Mouse (Mus musculus) CD8-positive naive resting alpha-beta T cell, adult 2 months (primary cell): ENCODE measurements around the gene 2310030G06Rik.
A peak's percentile ranks its signal among the peaks of the same experiment; 100 is the strongest.

Experiments used
- DNase-seq, 2 experiments: peaks; one replicate each; pipeline ENCODE4 v3.0.0; 2022; ENCODE audit warnings: low read depth in 2 of 2, low spot score in 2 of 2

The 2310030G06Rik gene

DNA sequence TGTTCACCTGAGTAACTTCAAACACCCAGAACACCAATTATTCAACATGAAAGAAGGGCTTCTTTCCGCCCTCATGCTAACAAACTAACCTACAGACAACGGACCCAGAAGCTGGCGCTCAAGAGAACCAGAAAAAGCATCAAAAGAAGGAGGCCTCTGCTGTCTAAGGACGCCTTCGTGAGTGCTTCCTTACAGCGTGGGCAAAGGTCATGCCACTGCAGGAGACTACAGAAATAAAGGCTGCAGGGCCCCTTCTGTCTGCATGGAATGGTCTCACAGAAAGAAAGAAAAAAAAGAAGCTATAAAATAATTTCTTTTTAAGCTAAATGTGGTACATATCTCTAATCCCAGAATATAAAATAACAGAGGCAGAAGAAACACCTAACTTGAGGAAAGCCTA is 41.4 kb downstream of the 2310030G06Rik start:
- no peak for DNase-seq

DNA sequence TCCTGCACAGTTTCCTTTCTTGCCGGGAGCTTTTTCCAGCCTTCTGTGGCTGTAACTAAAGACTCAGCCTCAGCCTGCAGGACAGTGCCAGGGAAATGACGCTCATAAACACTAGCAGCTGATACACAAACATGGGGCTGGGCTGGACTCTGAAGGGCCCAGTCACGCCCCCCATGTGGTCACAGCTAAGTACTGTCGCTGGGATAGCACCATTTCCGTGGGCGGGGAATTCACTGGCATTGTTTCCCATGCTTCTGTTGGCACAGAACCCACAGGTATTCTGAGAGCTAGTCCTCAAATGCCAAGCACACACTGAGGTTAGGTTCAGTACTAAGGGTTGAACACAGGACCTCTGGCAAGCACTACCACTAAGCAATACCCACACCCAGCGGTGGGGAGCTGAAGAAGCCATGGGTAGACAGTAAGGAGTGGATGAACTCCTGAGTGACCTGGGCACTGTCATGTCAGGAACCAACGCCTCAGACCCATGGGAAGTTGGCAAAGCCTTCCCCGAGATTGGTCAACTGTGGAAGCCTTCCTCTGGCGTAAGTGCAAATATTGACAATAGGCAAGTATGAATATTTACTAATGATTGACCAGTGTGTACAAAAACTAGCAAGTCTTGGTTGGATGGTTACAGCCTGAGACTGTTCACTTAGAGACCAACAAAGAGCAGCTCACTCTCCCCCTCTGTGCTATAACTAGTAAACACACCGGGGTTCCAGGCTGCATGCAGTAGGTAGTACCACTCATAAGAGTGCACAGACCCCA is 45.2 kb downstream of the 2310030G06Rik start:
- DNase-seq: no peak

DNA sequence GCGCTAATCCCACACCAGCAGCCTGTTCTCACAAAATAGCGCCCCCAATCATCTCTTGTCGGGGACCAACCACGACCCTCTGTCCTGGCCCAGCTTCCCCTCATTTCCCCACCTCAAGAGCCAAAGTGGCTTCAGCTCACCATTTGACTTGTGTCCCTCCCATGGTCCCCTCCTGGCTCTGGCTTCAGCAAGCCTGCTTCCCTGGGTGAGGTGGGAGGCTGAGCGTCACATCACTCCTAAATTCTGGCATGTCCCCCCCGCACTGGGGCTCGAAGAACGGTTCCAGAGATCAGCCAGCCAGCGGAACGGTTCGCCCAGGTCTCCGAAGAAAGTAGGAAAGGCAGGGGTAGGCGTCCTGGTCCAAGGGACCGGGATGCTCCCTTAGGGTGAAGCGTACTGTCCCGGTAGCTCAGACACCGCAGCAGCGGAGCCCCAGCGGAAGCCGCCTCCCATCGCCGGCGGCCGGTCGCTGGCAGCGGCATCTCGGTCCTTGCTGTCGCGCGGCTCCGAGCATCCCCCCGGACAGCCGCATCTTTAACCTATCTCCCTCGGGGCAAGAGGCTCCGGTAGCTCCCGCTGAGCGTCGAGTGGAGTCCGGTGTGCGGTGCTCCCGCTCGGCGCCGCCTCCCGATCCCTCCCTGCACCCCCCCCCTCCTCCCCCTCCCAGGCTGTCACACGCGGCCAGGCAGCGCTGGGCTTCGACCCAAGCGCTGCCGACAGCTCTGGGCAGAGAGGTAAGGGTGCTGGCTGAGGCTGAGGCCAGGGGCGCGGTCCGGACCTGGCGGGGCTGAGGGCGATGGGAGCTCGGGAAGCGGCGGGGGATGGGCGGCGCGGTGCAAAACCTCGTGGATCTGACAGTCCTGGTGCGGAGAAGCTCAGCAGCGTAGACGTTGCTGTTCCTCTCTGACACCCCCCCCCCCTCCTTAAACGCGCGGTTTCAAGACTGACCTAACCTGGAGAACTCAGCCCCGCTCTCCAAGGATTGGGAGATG is 47.6 kb downstream of the 2310030G06Rik start:
- DNase-seq: peak; percentile 9 to 14

DNA sequence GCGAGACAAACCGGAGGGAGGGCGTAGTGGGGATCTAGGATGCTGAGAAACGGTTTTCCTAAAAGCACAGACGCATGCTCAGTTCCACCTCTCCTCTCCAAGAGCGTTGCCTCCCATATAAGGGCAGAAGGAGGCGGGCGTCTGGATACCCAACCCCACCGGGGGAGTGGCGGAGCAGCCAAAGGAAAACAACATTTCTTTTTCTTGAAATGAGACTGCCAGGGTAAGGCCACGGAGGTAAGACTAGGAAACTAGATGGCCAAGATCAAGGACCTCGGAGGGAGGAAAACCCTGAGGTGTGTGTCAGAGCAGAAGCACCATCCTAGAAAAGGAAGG is 48.7 kb downstream of the 2310030G06Rik start:
- DNase-seq: no peak

DNA sequence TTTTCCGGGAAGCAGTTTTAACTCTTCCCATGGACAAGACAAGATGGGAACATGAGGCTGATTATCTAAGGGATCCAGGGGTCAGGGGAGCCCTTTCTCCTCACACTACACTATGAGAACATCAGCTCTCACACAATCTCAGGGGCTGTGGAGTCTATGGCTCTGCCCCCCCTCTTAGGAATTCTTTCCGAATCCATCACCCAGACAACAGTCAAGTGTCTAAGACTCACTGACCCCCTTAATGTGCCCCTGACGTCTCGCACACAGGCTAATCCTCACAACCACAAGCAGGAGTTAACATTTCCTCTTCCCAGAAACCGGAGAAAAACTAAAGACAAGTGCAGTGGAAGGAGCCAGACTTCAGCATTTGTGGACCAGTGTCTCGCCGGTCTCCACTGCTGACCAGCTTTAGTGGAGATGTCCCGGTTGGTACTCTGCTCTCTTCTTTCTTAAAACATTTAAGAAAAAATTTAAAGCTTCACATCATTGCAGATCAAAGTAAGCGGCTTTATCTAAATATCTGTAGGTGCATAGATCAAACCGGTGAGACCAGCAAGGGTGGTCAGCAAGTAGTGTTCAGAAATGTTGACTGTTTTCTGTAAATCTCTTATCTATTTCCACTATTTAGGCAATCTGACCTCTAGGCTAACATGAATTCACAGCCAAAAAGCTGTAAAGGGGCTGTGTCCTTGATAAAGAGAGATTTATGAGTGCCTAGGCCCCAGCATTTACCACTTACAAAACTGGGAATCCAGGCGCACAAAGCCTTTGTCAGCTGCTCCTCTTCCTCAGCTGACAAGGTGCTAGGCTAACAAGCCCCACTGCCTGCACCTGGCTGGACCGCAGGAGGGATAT is 49.3 kb downstream of the 2310030G06Rik start:
- DNase-seq: no peak

DNA sequence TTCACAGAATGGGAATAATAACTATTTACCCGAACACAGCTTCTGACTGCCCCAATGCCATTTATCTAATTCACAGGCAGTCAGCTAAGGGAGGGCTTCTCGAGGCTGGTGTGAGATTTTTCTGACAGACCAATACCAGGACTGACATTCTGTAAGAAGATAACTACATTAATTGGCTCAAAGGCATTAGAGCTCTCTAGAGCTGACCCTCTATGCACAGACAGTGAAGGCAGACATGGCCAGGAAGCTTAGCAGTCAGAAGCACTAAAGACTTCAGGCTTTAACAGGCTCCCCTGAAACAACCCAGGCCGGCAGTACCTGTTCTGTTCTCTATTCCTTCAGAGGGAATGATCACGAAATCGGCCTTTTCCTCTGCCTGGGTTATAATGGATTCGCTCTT is 51.2 kb downstream of the 2310030G06Rik start:
- DNase-seq: no peak

DNA sequence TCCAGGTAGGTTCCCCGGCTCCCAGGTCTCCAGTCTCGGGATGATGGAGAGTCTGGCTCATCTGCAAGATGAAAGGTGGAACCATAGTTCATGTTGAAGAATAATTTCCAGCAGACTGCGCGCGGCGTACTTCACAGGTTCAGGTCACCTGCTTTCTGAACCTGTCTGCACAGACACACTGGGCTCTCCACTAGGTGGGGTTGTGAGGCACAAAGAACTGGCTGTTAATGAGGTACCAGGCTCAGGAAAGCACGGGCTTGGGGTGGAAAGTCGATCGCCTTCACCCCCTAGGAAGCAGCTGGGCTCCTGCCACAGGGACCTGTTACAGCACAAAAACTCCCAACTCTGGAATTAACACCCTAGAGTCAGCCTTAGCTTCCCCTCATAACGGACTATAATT is 52.7 kb downstream of the 2310030G06Rik start:
- peak in 1 of 2 experiments; percentile 47 for DNase-seq

DNA sequence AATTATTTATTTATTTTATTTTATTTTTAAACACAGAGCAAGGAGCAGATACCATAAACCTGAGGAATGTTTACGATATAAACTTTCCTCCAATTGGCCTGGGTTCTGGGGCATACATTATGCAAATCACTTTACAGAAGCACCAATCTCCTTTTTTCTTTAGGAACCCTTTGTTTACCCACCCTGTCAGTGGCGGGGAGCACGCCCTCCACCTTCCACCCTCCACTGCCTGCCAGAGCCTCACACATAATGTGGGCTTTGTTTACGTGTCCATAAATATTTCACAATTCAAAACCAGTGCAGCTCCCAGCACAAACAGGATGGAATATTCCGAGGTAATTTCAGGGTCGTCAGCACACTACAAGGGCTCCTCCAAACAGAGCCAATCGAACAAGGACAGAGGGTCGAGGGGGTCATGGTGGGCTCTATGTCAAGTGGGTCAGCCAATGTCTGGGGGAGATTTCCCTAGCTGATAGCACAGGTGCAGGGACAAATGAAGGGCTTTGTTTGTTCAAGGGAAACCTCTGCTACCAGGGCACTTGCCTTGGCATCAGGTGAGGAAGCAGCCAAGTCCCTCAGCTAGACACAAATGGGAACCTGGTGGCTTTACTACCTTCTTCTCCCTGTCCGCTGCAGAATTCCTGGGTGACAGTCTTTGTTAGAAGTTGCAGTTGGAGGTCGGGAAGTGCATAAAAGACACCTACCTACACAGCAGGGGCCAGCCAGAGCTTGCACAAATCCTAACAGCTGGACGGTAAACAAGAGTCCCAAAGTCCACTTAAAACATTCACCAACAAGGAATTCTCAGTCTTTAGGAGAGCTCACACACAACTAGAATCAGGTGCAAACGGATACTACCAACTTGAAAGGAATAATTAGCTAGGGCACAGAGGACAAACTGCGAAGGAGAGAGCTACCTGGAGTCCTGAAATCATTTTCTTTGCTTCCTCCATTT is 53.4 kb downstream of the 2310030G06Rik start:
- no peak for DNase-seq
